Mouse (Mus musculus) cortical plate, adult 2 months (tissue): ENCODE data around the gene Cadps2.

Experiments
- CTCF ChIP-seq: fragments of 200-500 bp; IDR thresholded peaks from 2 replicates; pipeline ENCODE4 v1.5.1; 2011; ENCODE audit warnings: mild to moderate bottlenecking, control low read depth, low read length; ENCODE audit not compliant: insufficient read depth; ENCODE audit errors: extremely low read depth
- POLR2A ChIP-seq: fragments of 200-500 bp; IDR thresholded peaks from 2 replicates; pipeline ENCODE4 v1.6.1; 2011; ENCODE audit warnings: mild to moderate bottlenecking, low read length, control low read depth; ENCODE audit not compliant: insufficient read depth; ENCODE audit errors: extremely low read depth

- TF ChIP-seq CTCF (no peak), POLR2A (no peak)
Observed at GRCm38 (mm10) chr6:23809344-23809743, 29.9 kb downstream of the Cadps2 start.
